Mouse (Mus musculus) brain, embryonic 14.5 days (tissue): ENCODE measurements at regions not wholly inside any gene's neighbourhood (a gene's known extent, or its start where the extent isn't known, plus 50 kb on each side); places are given as distances from the start of the nearest gene placed in this dataset.

Experiments
- CTCF ChIP-seq: fragments of 200-500 bp; IDR thresholded peaks from 2 replicates; pipeline ENCODE4 v1.5.1; 2012; ENCODE audit warnings: inconsistent platforms, mild to moderate bottlenecking, moderate library complexity, borderline replicate concordance; ENCODE audit not compliant: insufficient read depth, insufficient read length; ENCODE audit errors: extremely low read depth
- POLR2A ChIP-seq: fragments of 200-500 bp; IDR thresholded peaks from 2 replicates; pipeline ENCODE4 v1.6.1; 2012; ENCODE audit warnings: mild to moderate bottlenecking, inconsistent platforms, borderline replicate concordance; ENCODE audit not compliant: poor library complexity, insufficient read depth, insufficient read length, severe bottlenecking; ENCODE audit errors: extremely low read depth

GRCm38 (mm10) chr17:78025294-78025693, 174.8 kb upstream of the Crim1 start:
- no peak for TF ChIP-seq POLR2A
- TF ChIP-seq CTCF = no peak
